Mouse (Mus musculus): ENCODE results near the gene Vti1a. TPM values are rescaled to one million over a fixed set of nuclear protein-coding genes. Genes with fewer than 3 reads are reported as not detected.
A peak's percentile ranks its signal among the peaks of the same experiment; 100 is the strongest.

Gene Vti1a
- polyA plus RNA-seq, 1 experiment from 2014 or later = 19.4 TPM

DNA sequence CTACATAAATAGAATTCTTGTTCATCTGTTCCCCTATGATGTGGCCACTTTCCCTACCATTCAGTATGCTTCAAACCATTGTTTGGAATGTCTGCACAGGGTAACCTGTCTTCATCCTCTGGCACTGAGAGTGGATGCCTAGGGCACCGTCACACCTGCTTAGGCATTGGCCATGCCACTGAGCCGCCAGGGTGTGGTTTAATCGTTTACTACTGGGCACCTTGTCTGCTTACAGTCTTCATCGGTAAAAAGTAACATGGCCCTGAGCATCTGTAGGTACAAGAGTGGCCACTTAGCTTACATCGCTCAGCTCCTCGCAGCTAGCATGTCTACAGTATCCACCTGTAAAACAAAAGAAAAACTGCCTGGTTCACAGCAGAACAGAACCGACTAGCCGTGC lies 264.1 kb downstream of the Vti1a start:
- TF ChIP-seq EP300 (optimal IDR thresholded peaks at IDR 0.05) (no peak), CTCF (IDR thresholded peaks at IDR 0.05; ENCODE audit: low read depth) (no peak)
- DNase-seq (ENCODE audit: low spot score) = no peak
- no peak overlapping the region for H3K9ac ChIP-seq (ENCODE audit: low read length)
- H3K4me2 ChIP-seq (replicated peaks; ENCODE audit: low read depth) = no peak overlapping the region
- H3K4me3 ChIP-seq (ENCODE audit: low read depth, low read length) = no peak overlapping the region
- H3K36me3 ChIP-seq (ENCODE audit: control insufficient read depth, insufficient read depth, low read length) = no peaks in the 10 kb centered on the region
- H3K27ac ChIP-seq (replicated peaks) = no peak overlapping the region
- no peaks in the 10 kb centered on the region for H3K9me3 ChIP-seq (ENCODE audit: control insufficient read depth, low read length)
- H3K27me3 ChIP-seq (ENCODE audit: control insufficient read depth, insufficient read depth, low read length) = no peaks in the 10 kb centered on the region
- 0 out of 2 replicates have a peak, but pooled peaks cover 5% of the 10 kb centered on the region for H3K4me1 ChIP-seq (replicated peaks; ENCODE audit: control insufficient read depth, insufficient read depth)
- 81% methylated on average over 8 of the region's 8 CpGs for WGBS
- no peak for ATAC-seq (ENCODE audit: low FRiP score, low TSS enrichment)

- H3K4me3 ChIP-seq (ENCODE audit: low read depth, low read length) = no peak overlapping the region
- DNase-seq (ENCODE audit: low spot score) = no peak
- no peak overlapping the region for H3K9ac ChIP-seq (ENCODE audit: low read length)
- H3K4me1 ChIP-seq (replicated peaks; ENCODE audit: control insufficient read depth, insufficient read depth) = 0 out of 2 replicates have a peak, but pooled peaks cover 5% of the 10 kb centered on the region
- H3K27ac ChIP-seq (replicated peaks) = no peak overlapping the region
- ATAC-seq (ENCODE audit: low FRiP score, low TSS enrichment) = no peak
- H3K27me3 ChIP-seq (ENCODE audit: control insufficient read depth, insufficient read depth, low read length) = no peaks in the 10 kb centered on the region
- no peak for TF ChIP-seq EP300 (optimal IDR thresholded peaks at IDR 0.05)
- TF ChIP-seq CTCF (IDR thresholded peaks at IDR 0.05; ENCODE audit: low read depth) = no peak
- H3K4me2 ChIP-seq (replicated peaks; ENCODE audit: low read depth) = no peak overlapping the region
- H3K9me3 ChIP-seq (ENCODE audit: control insufficient read depth, low read length) = no peaks in the 10 kb centered on the region
- H3K36me3 ChIP-seq (ENCODE audit: control insufficient read depth, insufficient read depth, low read length) = no peaks in the 10 kb centered on the region
- WGBS = 74% methylated on average over 6 of the region's 6 CpGs
Observed at GRCm38 (mm10) chr19:55580667-55581066, 264.6 kb downstream of the Vti1a start.

- Histone ChIP-seq H3K36me3 (ENCODE audit: control insufficient read depth, insufficient read depth, low read length) (no peaks in the 10 kb centered on the region), H3K4me2 (replicated peaks; ENCODE audit: low read depth) (no peak overlapping the region), H3K27me3 (ENCODE audit: control insufficient read depth, insufficient read depth, low read length) (no peaks in the 10 kb centered on the region), H3K4me3 (ENCODE audit: low read depth, low read length) (no peak overlapping the region), H3K9me3 (ENCODE audit: control insufficient read depth, low read length) (no peaks in the 10 kb centered on the region), H3K4me1 (replicated peaks; ENCODE audit: control insufficient read depth, insufficient read depth) (0 out of 2 replicates have a peak, but pooled peaks cover 5% of the 10 kb centered on the region), H3K27ac (replicated peaks) (0 out of 2 replicates have a peak overlapping the region, but pooled peaks have one; percentile 4), H3K9ac (ENCODE audit: low read length) (no peak overlapping the region)
- DNase-seq (ENCODE audit: low spot score) (no peak), ATAC-seq (ENCODE audit: low FRiP score, low TSS enrichment) (no peak)
- no peak for TF ChIP-seq CTCF (IDR thresholded peaks at IDR 0.05; ENCODE audit: low read depth)
- TF ChIP-seq EP300 (optimal IDR thresholded peaks at IDR 0.05) = no peak
- WGBS = 20% methylated on average over 16 of the region's 16 CpGs
Observed at GRCm38 (mm10) chr19:55582896-55583653, 267.0 kb downstream of the Vti1a start.

- no peaks in the 10 kb centered on the region for H3K9me3 ChIP-seq (ENCODE audit: control insufficient read depth, low read length)
- H3K4me1 ChIP-seq (replicated peaks; ENCODE audit: control insufficient read depth, insufficient read depth) = 0 out of 2 replicates have a peak, but pooled peaks cover 3% of the 10 kb centered on the region
- H3K4me3 ChIP-seq (ENCODE audit: low read depth, low read length) = no peak overlapping the region
- no peak overlapping the region for H3K9ac ChIP-seq (ENCODE audit: low read length)
- DNase-seq (ENCODE audit: low spot score) (no peak), ATAC-seq (ENCODE audit: low FRiP score, low TSS enrichment) (peak; percentile 45)
- no peaks in the 10 kb centered on the region for H3K36me3 ChIP-seq (ENCODE audit: control insufficient read depth, insufficient read depth, low read length)
- TF ChIP-seq CTCF (IDR thresholded peaks at IDR 0.05; ENCODE audit: low read depth) (peak; percentile 24; the same call in 1 of the 2 replicates), EP300 (optimal IDR thresholded peaks at IDR 0.05) (no peak)
- no peak overlapping the region for H3K27ac ChIP-seq (replicated peaks)
- no peak overlapping the region for H3K4me2 ChIP-seq (replicated peaks; ENCODE audit: low read depth)
- H3K27me3 ChIP-seq (ENCODE audit: control insufficient read depth, insufficient read depth, low read length) = no peaks in the 10 kb centered on the region
- 55% methylated on average over 18 of the region's 18 CpGs for WGBS
Observed at GRCm38 (mm10) chr19:55585270-55586224, 269.5 kb downstream of the Vti1a start.

- Histone ChIP-seq H3K9ac (ENCODE audit: low read length) (no peak overlapping the region), H3K36me3 (ENCODE audit: control insufficient read depth, insufficient read depth, low read length) (no peaks in the 10 kb centered on the region), H3K4me2 (replicated peaks; ENCODE audit: low read depth) (no peak overlapping the region), H3K9me3 (ENCODE audit: control insufficient read depth, low read length) (no peaks in the 10 kb centered on the region), H3K27me3 (ENCODE audit: control insufficient read depth, insufficient read depth, low read length) (no peaks in the 10 kb centered on the region), H3K27ac (replicated peaks) (no peak overlapping the region), H3K4me1 (replicated peaks; ENCODE audit: control insufficient read depth, insufficient read depth) (0 out of 2 replicates have a peak, but pooled peaks cover 1% of the 10 kb centered on the region), H3K4me3 (ENCODE audit: low read depth, low read length) (no peak overlapping the region)
- WGBS = 81% methylated on average over 14 of the region's 14 CpGs
- DNase-seq (ENCODE audit: low spot score) = no peak
- TF ChIP-seq CTCF (IDR thresholded peaks at IDR 0.05; ENCODE audit: low read depth) (no peak), EP300 (optimal IDR thresholded peaks at IDR 0.05) (no peak)
- no peak for ATAC-seq (ENCODE audit: low FRiP score, low TSS enrichment)
Observed at GRCm38 (mm10) chr19:55587638-55588421, 271.7 kb downstream of the Vti1a start.

All from stomach, postnatal 0 days (tissue).